Mouse (Mus musculus) olfactory bulb, adult 2 months (tissue): ENCODE measurements around the gene Itpr2.

Experiments
- CTCF ChIP-seq: fragments of 200-500 bp; IDR thresholded peaks from 2 replicates; pipeline ENCODE4 v1.5.1; 2012; ENCODE audit warnings: low read depth, mild to moderate bottlenecking, low read length, moderate library complexity; ENCODE audit not compliant: insufficient read depth
- POLR2A ChIP-seq: fragments of 200-500 bp; IDR thresholded peaks from 2 replicates; pipeline ENCODE4 v1.6.1; 2012; ENCODE audit warnings: mild to moderate bottlenecking, low read depth, low read length, moderate library complexity; ENCODE audit not compliant: insufficient read depth

DNA sequence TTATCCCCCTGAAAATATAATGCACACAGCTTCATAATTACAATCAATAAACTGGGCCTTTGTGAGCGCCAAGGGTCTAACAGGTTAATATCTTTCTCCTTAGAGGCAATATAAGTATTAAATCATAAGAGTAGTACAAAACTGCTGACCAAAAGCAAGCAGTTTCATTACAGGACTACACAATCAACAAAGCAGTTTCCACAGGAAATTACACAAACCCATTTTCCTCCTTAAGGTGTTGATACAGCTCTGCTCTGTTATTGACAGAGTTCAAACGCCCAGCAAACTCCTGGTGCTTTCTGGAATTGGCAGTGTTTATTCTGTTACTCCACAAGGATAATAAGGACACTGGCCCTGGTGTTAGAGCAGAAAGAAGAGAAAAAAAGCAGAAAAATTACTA, 48.4 kb upstream of the Itpr2 start:
- TF ChIP-seq CTCF (no peak), POLR2A (no peak)
